Mouse (Mus musculus): ENCODE measurements around the gene Fastkd5.

DNA sequence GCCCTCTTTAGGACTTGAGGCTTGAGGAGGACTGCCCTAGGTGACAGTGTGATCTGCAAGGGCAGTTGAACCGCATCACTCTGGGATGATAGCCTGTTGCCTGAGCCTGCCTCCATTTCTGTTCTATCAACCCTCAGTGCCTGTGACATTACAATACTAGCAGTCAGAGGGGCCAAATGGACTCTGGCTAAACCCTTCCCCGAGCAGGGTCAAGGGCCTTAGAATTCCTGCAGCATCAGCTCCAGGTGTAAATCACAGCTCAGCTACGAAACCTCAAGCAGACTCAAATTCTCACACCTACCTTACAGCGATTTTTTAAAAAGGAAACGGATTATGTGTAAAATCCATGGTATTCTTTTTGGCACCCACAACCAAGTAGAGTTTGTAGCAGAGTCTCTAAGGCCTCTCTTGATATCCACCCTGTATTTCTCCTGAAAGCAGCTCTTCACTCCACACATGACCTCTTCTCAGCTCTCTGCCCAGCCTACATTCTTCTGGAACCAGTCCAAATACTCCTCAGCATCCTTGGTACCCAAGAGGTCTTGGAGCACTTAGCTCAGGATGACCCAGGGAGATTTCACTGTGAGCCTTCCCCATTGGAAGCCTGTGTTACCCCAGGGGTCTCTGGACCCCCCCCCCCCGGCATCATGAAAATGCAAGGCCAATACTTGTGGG lies 11.7 kb upstream of the Fastkd5 start:
- TF ChIP-seq CTCF (IDR thresholded peaks at IDR 0.05; ENCODE audit: extremely low read depth, insufficient read depth, insufficient read length, insufficient replicate concordance), result no peak
- no peak for TF ChIP-seq POLR2A (IDR thresholded peaks at IDR 0.05; ENCODE audit: low read depth, low read length)

Data from spleen, adult 2 months (tissue).